Mouse (Mus musculus): ENCODE results near the gene Myct1. TPM values are rescaled to one million over a fixed set of nuclear protein-coding genes. Genes with fewer than 3 reads are reported as not detected.

Gene Myct1
- polyA plus RNA-seq (2015; fragmentation: Nextera tagmentation; extraction: Ambion mirVana): 1.2 and 1.4 TPM in 2 replicates

DNA sequence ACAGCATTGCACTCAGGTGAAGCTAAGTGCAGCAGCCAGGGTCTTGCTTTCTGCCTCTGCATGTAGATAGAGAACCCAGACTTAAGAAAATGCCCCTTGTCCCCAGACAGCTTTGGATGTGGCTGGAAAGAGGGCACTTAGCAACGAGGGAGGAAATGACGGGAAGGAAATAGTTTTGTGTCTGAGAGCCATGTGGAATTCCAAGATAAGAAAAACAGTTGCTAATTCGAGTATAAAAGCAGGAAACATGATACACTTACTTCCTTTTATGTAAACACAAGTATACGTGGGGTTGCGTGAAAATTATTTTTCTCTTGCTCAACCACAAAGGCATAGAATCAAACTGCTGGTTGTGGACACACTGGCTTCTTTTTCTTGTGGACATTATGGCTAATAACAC is at the start of gene Myct1:
Myct1 (plus strand) TSS at position 312 of the 400 bp plus-strand sequence.

DNA sequence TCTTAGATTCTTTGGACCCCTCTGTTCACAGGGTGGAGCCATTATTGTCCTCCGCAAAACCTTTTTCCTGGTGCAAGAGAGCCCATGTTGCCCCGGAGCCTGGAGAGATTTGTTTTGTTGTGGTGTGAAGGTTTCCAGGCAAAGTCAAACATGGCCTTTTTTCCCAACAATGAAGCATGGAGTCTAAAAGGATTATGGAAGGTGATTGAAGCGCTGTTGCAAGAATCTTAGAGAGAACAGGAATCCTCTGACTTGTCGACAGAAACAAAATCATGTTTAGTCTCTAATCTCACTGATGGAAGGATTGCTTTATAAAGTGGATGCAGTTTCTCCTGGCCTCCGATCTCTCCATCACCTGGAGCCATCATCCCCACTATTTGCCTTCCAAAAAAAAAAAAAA is 42.2 kb upstream of the Myct1 start, which contains the start of gene Syne1:
Syne1 (minus strand) TSS at position 101 of the 400 bp plus-strand sequence.

DNA sequence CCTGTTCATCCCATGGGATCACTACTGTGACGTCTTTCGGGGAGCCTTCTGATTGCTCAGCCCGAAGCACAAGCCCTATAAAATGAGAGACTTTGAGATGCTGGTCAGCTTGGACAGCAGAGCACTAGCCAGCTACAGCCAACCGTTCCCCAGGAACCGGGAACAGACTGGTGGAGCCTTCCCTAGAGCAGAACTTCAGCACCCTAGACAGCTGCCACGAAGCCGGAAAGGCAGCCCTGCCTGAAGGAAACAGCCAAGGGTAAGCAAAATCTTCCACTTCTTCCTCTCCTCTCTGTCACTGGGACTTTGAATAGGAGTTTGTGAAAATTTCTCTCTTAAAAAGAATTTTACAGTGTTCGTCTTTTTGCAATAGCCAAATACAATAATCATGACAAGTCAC is 45.5 kb downstream of the Myct1 start, which contains the start of gene Vip:
Vip (plus strand) TSS at position 107 of the 400 bp plus-strand sequence.

Other genes starting within 250 kb of the Myct1 start
- 19.9 and 25.5 TPM in 2 replicates for gene Syne1, start 42.3 kb upstream of the Myct1 start, polyA plus RNA-seq (2015; fragmentation: Nextera tagmentation; extraction: Ambion mirVana)
- gene Vip, start 45.4 kb downstream of the Myct1 start, polyA plus RNA-seq (2015; fragmentation: Nextera tagmentation; extraction: Ambion mirVana): 1.4 and 1.7 TPM in 2 replicates
- 5.8 and 7.6 TPM in 2 replicates for gene Fbxo5, start 211.8 kb downstream of the Myct1 start, polyA plus RNA-seq (2015; fragmentation: Nextera tagmentation; extraction: Ambion mirVana)
- gene Mtrf1l, start 230.1 kb downstream of the Myct1 start, polyA plus RNA-seq (2015; fragmentation: Nextera tagmentation; extraction: Ambion mirVana): 11.1 and 11.4 TPM in 2 replicates

All from neural tube, postnatal 0 days (tissue).